ENCODE assay signal across 13 mouse cellular contexts in genomic region chr17:51554446-51554845, GRCm38 (mm10).
"Had no signal": no experiment of that assay in that cellular context is flagged by ENCODE, and none has a peak within 500 bp of the region (broad histone marks: within the 10 kb centered on the region; RNA-seq: fewer than 3 reads in every experiment).

No protein-coding gene starts in this region.

- H3K27ac ChIP-seq: limb, embryonic 10.5 days; limb, embryonic 13.5 days had no signal

- H3K9me3 ChIP-seq: limb, embryonic 10.5 days had no signal

- H3K4me1 ChIP-seq: limb, embryonic 10.5 days; limb, embryonic 13.5 days had no signal

- H3K4me2 ChIP-seq: limb, embryonic 13.5 days; midbrain, embryonic 11.5 days had no signal

- H3K9ac ChIP-seq: limb, embryonic 13.5 days had no signal

- H3K4me3 ChIP-seq: limb, embryonic 10.5 days; limb, embryonic 13.5 days had no signal

- H3K27me3 ChIP-seq: limb, embryonic 13.5 days had no signal

- H3K36me3 ChIP-seq: limb, embryonic 10.5 days; limb, embryonic 13.5 days had no signal

- DNase-seq: kidney, adult 2 months; kidney, postnatal 14 days; kidney, postnatal 4 days; lung, adult 2 months; lung, postnatal 14 days; lung, postnatal 4 days; midbrain, embryonic 14.5 days; thymus, adult 18-20 months; thymus, postnatal 36 days had no signal

- ATAC-seq: intestine, postnatal 0 days had no signal
